Mouse (Mus musculus) cerebral cortex, adult 2 months (tissue): ENCODE measurements around the gene Ipp.

ENCODE experiments used
- WGBS: fragments of 180-500 bp; shearing (Covaris S2); methylation state at CpG from one replicate; pipeline ENCODE4 v1.1.7; 2018; 5-methylcytosine and 5-hydroxymethylcytosine counted together

The Ipp gene

GRCm38 (mm10) chr4:116507425-116508218 lies at the start of gene Ipp:
Gene Ipp, plus strand, starts transcription at chr4:116507549.
- under 1% methylated on average over 55 of the region's 55 CpGs for WGBS

- whole genome bisulfite sequencing = 87% methylated on average over 3 of the region's 3 CpGs
Measured at GRCm38 (mm10) chr4:116461943-116462342, 45.4 kb upstream of the Ipp start.

GRCm38 (mm10) chr4:116463231-116464125 lies 43.9 kb upstream of the Ipp start:
- WGBS = 1% methylated on average over 74 of the region's 74 CpGs

- 10% methylated on average over 58 of the region's 68 CpGs for WGBS
Measured at GRCm38 (mm10) chr4:116464126-116464981, 43.0 kb upstream of the Ipp start, which contains the start of gene Mast2. Gene Mast2, minus strand, starts transcription at chr4:116464183.

- WGBS = 79% methylated on average over 2 of the region's 2 CpGs
Measured at GRCm38 (mm10) chr4:116481322-116481721, 26.0 kb upstream of the Ipp start.

GRCm38 (mm10) chr4:116483476-116483875 lies 23.9 kb upstream of the Ipp start:
- WGBS = 77% methylated on average over 2 of the region's 2 CpGs

- 53% methylated on average over 2 of the region's 2 CpGs for WGBS
Measured at GRCm38 (mm10) chr4:116491119-116491536, 16.2 kb upstream of the Ipp start.

- 70% methylated on average over 2 of the region's 2 CpGs for WGBS
Measured at GRCm38 (mm10) chr4:116491886-116492285, 15.5 kb upstream of the Ipp start.

- WGBS = 70% methylated on average over 4 of the region's 4 CpGs
Measured at GRCm38 (mm10) chr4:116492460-116492859, 14.9 kb upstream of the Ipp start.

- WGBS = 40% methylated on average over 5 of the region's 5 CpGs
Measured at GRCm38 (mm10) chr4:116493646-116494045, 13.7 kb upstream of the Ipp start.

- WGBS = 81% methylated on average over 3 of the region's 3 CpGs
Measured at GRCm38 (mm10) chr4:116499978-116500377, 7.4 kb upstream of the Ipp start.

- 24% methylated on average over 11 of the region's 11 CpGs for WGBS
Measured at GRCm38 (mm10) chr4:116506886-116507424, 394 bp upstream of the Ipp start.

GRCm38 (mm10) chr4:116531109-116531508 lies 23.8 kb downstream of the Ipp start:
- 64% methylated on average over 2 of the region's 2 CpGs for WGBS

- 95% methylated on average over 3 of the region's 3 CpGs for WGBS
Measured at GRCm38 (mm10) chr4:116537737-116538136, 30.4 kb downstream of the Ipp start.

- WGBS = 100% methylated on average over 1 of the region's 1 CpGs
Measured at GRCm38 (mm10) chr4:116550432-116550831, 43.1 kb downstream of the Ipp start.

- WGBS = 72% methylated on average over 3 of the region's 3 CpGs
Measured at GRCm38 (mm10) chr4:116553035-116553434, 45.7 kb downstream of the Ipp start.

GRCm38 (mm10) chr4:116555413-116556300 lies 48.3 kb downstream of the Ipp start, which contains the start of gene Tmem69:
Gene Tmem69, minus strand, starts transcription at chr4:116555936.
- WGBS = 1% methylated on average over 23 of the region's 23 CpGs

GRCm38 (mm10) chr4:116556561-116557305 lies 49.4 kb downstream of the Ipp start:
- WGBS = under 1% methylated on average over 28 of the region's 28 CpGs
